Mouse (Mus musculus): ENCODE data around the gene Cdiptos. TPM values are rescaled to one million over a fixed set of nuclear protein-coding genes. Genes with fewer than 3 reads are reported as not detected.
A peak's percentile ranks its signal among the peaks of the same experiment; 100 is the strongest.

Gene Cdiptos
- total RNA-seq, 2 experiments from 2014 or later, result 0.24 to 0.29 TPM

- DNase-seq, result peak; percentile 72
Measured at GRCm38 (mm10) chr7:127014320-127014719, 38.4 kb upstream of the Cdiptos start, which contains the start of gene Mvp. Gene Mvp, minus strand, starts transcription at chr7:127014621.

- no peak for DNase-seq
Measured at GRCm38 (mm10) chr7:127013385-127013784, 37.5 kb upstream of the Cdiptos start.

- no peak for DNase-seq
Measured at GRCm38 (mm10) chr7:127012845-127013244, 36.9 kb upstream of the Cdiptos start.

GRCm38 (mm10) chr7:127012374-127012773, 36.5 kb upstream of the Cdiptos start:
- DNase-seq, result no peak

GRCm38 (mm10) chr7:127011717-127012116, 35.8 kb upstream of the Cdiptos start:
- DNase-seq, result no peak

- DNase-seq, result no peak
Measured at GRCm38 (mm10) chr7:127011051-127011450, 35.2 kb upstream of the Cdiptos start.

- DNase-seq, result no peak
Measured at GRCm38 (mm10) chr7:127009307-127010085, 33.6 kb upstream of the Cdiptos start.

- peak; percentile 77 for DNase-seq
Measured at GRCm38 (mm10) chr7:127008239-127009019, 32.5 kb upstream of the Cdiptos start.

- DNase-seq, result no peak
Measured at GRCm38 (mm10) chr7:127007313-127008024, 31.6 kb upstream of the Cdiptos start.

- DNase-seq, result no peak
Measured at GRCm38 (mm10) chr7:127004122-127004875, 28.4 kb upstream of the Cdiptos start.

- no peak for DNase-seq
Measured at GRCm38 (mm10) chr7:127003620-127004019, 27.7 kb upstream of the Cdiptos start.

- no peak for DNase-seq
Measured at GRCm38 (mm10) chr7:126999568-126999967, 23.7 kb upstream of the Cdiptos start.

- no peak for DNase-seq
Measured at GRCm38 (mm10) chr7:126996449-126996848, 20.6 kb upstream of the Cdiptos start.

GRCm38 (mm10) chr7:126988816-126989215, 12.9 kb upstream of the Cdiptos start:
- no peak for DNase-seq

- DNase-seq, result peak; percentile 64
Measured at GRCm38 (mm10) chr7:126986319-126986718, 10.4 kb upstream of the Cdiptos start.

GRCm38 (mm10) chr7:126984667-126985444, 9.0 kb upstream of the Cdiptos start:
- no peak for DNase-seq

- no peak for DNase-seq
Measured at GRCm38 (mm10) chr7:126983113-126983512, 7.2 kb upstream of the Cdiptos start.

GRCm38 (mm10) chr7:126982054-126982453, 6.2 kb upstream of the Cdiptos start:
- no peak for DNase-seq

- DNase-seq, result no peak
Measured at GRCm38 (mm10) chr7:126981601-126982000, 5.7 kb upstream of the Cdiptos start.

GRCm38 (mm10) chr7:126978841-126979240, 2.9 kb upstream of the Cdiptos start:
- DNase-seq, result no peak

- no peak for DNase-seq
Measured at GRCm38 (mm10) chr7:126976878-126977459, 1.1 kb upstream of the Cdiptos start.

GRCm38 (mm10) chr7:126975893-126975949, 177 bp downstream of the Cdiptos start, which contains the start of gene Cdipt:
Gene Cdipt, plus strand, starts transcription at chr7:126975914.
- no peak for DNase-seq

Data from heart, postnatal 4 days (tissue).